Mouse (Mus musculus) lung, postnatal 0 days (tissue): ENCODE results near the gene Rrp9. TPM values are rescaled to one million over a fixed set of nuclear protein-coding genes. Genes with fewer than 3 reads are reported as not detected.

Source experiments
- ATAC-seq: fragments of 200-750 bp; cut with Nextera tagmentation; 2 replicates; pipeline ENCODE4 v1.8.0; 2017; ENCODE audit warnings: moderate library complexity
- DNase-seq: peaks from one replicate; pipeline ENCODE4 v3.0.0-alpha.2; 2016; ENCODE audit warnings: low spot score
- H3K27ac ChIP-seq: fragments of 300-500 bp; sonication (generic); 2 replicates; pipeline ENCODE4 v1.5.1; 2014; ENCODE audit warnings: antibody characterized with exemption, mild to moderate bottlenecking, low read length, mixed read lengths
- H3K27me3 ChIP-seq: fragments of 300-500 bp; sonication (generic); replicated peaks from 2 replicates; pipeline ENCODE4 v1.6.1; 2014; ENCODE audit warnings: low read length, mixed read lengths; ENCODE audit not compliant: insufficient read depth
- H3K36me3 ChIP-seq: fragments of 300-500 bp; sonication (generic); 2 replicates; pipeline ENCODE4 v1.6.1; 2014; ENCODE audit warnings: low read length, mixed read lengths; ENCODE audit not compliant: insufficient read depth
- H3K4me1 ChIP-seq: fragments of 300-500 bp; sonication (generic); 2 replicates; pipeline ENCODE4 v1.6.1; 2014; ENCODE audit warnings: antibody characterized with exemption, low read depth, low read length, mixed read lengths; ENCODE audit not compliant: insufficient read depth
- H3K4me2 ChIP-seq: fragments of 300-500 bp; sonication (generic); replicated peaks from 2 replicates; pipeline ENCODE4 v1.6.1; 2014; ENCODE audit warnings: low read depth, mild to moderate bottlenecking, low read length, moderate library complexity, mixed read lengths
- H3K4me3 ChIP-seq: fragments of 300-500 bp; sonication (generic); 2 replicates; pipeline ENCODE4 v1.5.1; 2014; ENCODE audit warnings: low read depth, low read length
- H3K9ac ChIP-seq: fragments of 300-500 bp; sonication (generic); replicated peaks from 2 replicates; pipeline ENCODE4 v1.6.1; 2014; ENCODE audit warnings: low read depth, mild to moderate bottlenecking
- H3K9me3 ChIP-seq: fragments of 300-500 bp; sonication (generic); 2 replicates; pipeline ENCODE4 v1.6.1; 2016; ENCODE audit warnings: low read length, mixed read lengths
- CTCF ChIP-seq: IDR thresholded peaks from 2 replicates; pipeline ENCODE4 v1.5.1; 2016; ENCODE audit warnings: antibody characterized with exemption, mild to moderate bottlenecking
- EP300 ChIP-seq: IDR thresholded peaks from 2 replicates; pipeline ENCODE4 v1.6.1; 2016; ENCODE audit warnings: antibody characterized with exemption, mild to moderate bottlenecking, control low read depth
- WGBS: fragments of 180-500 bp; shearing (Covaris S2); extraction: QIAGEN DNeasy Blood & Tissue Kit; methylation state at CpG from one replicate; pipeline ENCODE4 v1.1.7; 2014; 5-methylcytosine and 5-hydroxymethylcytosine counted together
- polyA plus RNA-seq: library from polyadenylated mRNA; unstranded; fragments of >200 nt; fragmentation: Nextera tagmentation; extraction: Ambion mirVana; gene quantifications from 2 replicates; pipeline ENCODE4 v1.2.1, GENCODE M21; 2015

Rrp9 gene
- polyA plus RNA-seq, 1 experiment from 2014 or later = 19.4 TPM

DNA sequence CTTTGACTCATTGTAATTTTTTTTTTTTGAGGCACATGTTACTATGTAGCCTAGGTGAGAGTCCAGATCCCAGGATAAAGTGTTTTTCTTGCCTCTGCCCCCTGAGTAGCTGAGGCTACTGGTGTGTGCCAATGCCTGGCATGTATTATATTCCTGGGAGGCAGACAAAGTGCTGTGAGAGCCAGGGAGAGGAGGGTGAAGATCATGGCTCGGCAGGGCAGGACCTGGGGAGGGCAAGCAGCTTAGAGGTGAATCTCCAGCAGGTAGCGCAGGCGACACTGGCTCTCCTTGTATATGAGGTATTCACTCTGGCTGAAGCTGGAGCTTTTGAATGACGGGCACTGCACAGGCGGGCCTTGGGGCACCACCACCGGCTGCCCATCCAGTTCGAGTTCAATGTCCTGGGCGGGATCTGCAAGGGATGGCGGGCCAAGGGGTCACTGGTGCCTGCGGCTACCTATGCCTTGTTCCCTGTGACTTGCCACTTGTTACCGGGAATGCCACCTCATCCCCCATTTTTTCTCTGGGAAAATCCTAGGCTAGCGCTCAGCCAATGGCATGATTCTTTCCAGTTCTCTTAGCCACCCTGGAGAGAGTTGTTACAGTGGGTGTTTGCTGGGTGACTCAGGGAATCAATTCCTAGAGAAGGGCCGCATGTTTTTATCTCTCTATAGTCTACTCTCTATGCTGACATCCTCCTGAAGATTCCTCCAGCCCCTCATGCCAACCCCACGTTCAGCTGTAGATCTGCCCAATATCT, 4.6 kb upstream of the Rrp9 start:
- WGBS = 70% methylated on average over 14 of the region's 14 CpGs
- H3K36me3 ChIP-seq = no peaks in the 10 kb centered on the region
- no peak for DNase-seq
- H3K4me3 ChIP-seq = no peak overlapping the region
- no peak for TF ChIP-seq CTCF
- no peak for TF ChIP-seq EP300
- no peaks in the 10 kb centered on the region for H3K9me3 ChIP-seq
- H3K4me1 ChIP-seq = peaks cover 19% of the 10 kb centered on the region
- H3K27ac ChIP-seq = no peak overlapping the region
- no peak for ATAC-seq
- H3K4me2 ChIP-seq = no peak overlapping the region
- no peaks in the 10 kb centered on the region for H3K27me3 ChIP-seq
- no peak overlapping the region for H3K9ac ChIP-seq

DNA sequence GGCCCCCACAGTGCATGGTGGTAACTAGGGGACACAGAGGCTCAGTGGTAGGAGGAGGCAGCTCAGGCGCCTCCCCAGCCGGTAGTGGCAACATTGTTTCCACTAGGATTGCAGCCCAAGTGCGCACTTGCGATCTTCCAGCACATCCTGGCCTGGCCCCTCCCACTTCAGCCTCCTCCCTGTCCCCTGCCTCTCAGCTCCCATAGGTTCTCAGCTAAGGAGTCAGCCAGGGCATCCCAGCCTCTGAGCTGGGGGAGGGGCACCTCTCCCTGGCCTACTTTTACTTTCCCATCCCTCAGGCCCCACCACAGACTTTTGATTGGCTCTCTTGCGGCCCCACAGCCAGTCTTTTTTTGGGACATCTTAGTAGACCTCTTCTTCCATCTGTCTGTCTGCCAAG, 3.9 kb upstream of the Rrp9 start:
- ATAC-seq = peak; percentile 18
- no peaks in the 10 kb centered on the region for H3K36me3 ChIP-seq
- peak overlapping the region; percentile 54; the same call in 1 of the 2 replicates for H3K27ac ChIP-seq
- H3K4me1 ChIP-seq = peaks cover 19% of the 10 kb centered on the region
- no peak overlapping the region for H3K4me2 ChIP-seq
- WGBS = 8% methylated on average over 5 of the region's 5 CpGs
- no peak overlapping the region for H3K9ac ChIP-seq
- DNase-seq = peak; percentile 80
- H3K27me3 ChIP-seq = no peaks in the 10 kb centered on the region
- TF ChIP-seq EP300 (no peak), CTCF (peak; percentile 9; the same call in 1 of the 2 replicates)
- H3K9me3 ChIP-seq = no peaks in the 10 kb centered on the region
- no peak overlapping the region for H3K4me3 ChIP-seq

DNA sequence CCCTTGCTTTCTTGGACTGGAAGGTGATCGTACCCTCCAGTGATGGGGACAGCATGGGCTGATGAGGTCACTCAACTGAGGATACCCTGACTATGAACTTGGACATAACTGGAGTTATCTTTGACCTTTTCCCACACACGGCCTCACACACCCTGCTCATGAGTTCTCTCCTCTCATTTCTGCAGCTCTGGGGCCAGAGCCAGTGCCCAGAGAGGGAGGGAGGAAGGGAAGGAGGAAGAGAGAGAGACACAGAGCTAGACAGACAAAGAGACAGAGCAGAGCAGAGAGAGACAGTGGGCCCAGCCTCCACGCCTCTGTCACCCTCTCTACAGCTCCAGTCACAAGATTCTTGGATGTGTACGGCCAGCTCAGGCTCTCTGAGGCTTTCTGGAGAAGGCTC, 3.4 kb upstream of the Rrp9 start:
- Histone ChIP-seq H3K27me3 (no peaks in the 10 kb centered on the region), H3K27ac (peak overlapping the region; percentile 54; the same call in 1 of the 2 replicates), H3K4me1 (peaks cover 20% of the 10 kb centered on the region), H3K4me3 (no peak overlapping the region), H3K9me3 (no peaks in the 10 kb centered on the region), H3K36me3 (no peaks in the 10 kb centered on the region), H3K4me2 (no peak overlapping the region), H3K9ac (no peak overlapping the region)
- 61% methylated on average over 4 of the region's 4 CpGs for WGBS
- DNase-seq (no peak), ATAC-seq (no peak)
- TF ChIP-seq CTCF (no peak), EP300 (no peak)

DNA sequence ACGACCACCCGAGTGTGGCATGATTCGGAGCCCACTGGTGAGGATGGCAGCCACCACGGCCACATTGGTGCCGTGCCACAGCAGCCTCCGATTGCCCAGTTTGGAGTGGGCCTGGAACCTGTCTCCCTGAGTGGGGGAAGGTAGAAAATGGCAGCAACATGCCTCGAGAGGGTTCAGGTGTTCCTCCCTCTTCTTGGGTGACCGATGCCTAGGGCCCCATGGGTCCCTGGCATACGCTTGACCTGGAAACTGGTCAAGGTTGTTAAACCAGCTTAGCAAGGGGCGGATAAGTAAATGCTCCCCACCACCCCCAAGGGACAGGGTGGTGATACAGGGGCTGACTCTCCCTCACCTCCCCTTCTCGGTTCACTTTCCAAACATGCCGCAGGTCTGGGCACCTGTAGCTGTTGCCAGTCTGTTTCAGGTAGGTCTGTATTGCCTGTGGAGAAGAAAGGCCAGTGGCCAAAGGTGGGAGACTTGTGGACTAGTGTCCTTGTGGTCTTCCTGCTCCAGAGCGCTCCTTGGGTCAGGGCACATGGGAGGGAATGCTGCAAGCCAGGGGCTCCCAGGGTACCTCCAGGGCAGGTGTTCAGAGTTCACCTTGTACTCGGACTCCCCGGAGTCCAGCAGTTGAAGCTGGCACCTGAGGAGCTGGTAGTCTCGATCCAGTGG, 2.5 kb upstream of the Rrp9 start:
- ATAC-seq (no peak), DNase-seq (no peak)
- no peak overlapping the region for H3K27ac ChIP-seq
- H3K36me3 ChIP-seq = no peaks in the 10 kb centered on the region
- 82% methylated on average over 16 of the region's 16 CpGs for WGBS
- H3K9me3 ChIP-seq = no peaks in the 10 kb centered on the region
- H3K4me2 ChIP-seq = no peak overlapping the region
- H3K27me3 ChIP-seq = no peaks in the 10 kb centered on the region
- H3K9ac ChIP-seq = no peak overlapping the region
- no peak overlapping the region for H3K4me3 ChIP-seq
- peaks cover 28% of the 10 kb centered on the region for H3K4me1 ChIP-seq
- TF ChIP-seq EP300 (no peak), CTCF (no peak)

DNA sequence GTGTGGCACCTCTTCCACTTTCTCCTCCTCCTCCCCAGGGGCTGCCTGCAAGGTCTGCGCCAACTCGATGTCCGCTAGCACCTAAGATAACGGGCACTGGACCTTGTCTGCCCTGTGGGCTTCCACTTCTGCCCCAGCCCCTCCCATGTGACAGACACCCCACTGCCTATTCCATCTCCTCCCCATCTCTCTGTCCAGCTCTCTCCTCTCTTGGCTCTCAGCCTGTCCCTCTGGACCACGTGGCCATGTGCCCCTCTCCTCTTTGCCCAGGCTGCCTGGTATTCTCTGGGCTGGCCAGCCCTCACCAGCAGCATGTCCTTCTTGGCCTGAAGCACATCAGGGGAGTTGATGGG, 2.0 kb upstream of the Rrp9 start:
- ATAC-seq (no peak), DNase-seq (no peak)
- Histone ChIP-seq H3K4me2 (no peak overlapping the region), H3K4me1 (peaks cover 28% of the 10 kb centered on the region), H3K27ac (no peak overlapping the region), H3K9me3 (no peaks in the 10 kb centered on the region), H3K36me3 (no peaks in the 10 kb centered on the region), H3K27me3 (no peaks in the 10 kb centered on the region), H3K9ac (no peak overlapping the region), H3K4me3 (no peak overlapping the region)
- TF ChIP-seq EP300 = no peak
- TF ChIP-seq CTCF = no peak
- 74% methylated on average over 5 of the region's 5 CpGs for WGBS

DNA sequence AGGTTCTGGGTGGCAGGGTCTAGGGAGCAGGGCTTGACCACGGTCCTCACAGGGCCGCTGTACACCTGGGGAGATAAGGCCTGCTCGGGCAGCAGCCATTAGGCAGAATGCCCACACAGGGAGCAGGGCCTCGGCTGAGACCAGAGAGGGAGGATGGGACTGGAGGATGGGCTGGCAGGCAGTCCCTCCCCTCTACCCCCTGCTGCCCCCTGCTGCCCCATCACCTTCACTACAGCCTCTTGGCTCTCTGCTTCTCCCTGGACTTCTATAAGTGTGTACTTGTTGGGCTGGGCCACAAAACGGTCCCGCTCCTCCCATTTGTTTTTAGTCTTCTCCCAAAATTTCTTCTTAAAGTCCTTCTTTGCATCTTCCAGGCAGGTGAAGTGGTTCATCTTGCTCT, 1.3 kb upstream of the Rrp9 start:
- H3K4me1 ChIP-seq = peaks cover 28% of the 10 kb centered on the region
- H3K4me2 ChIP-seq = peak overlapping the region; percentile 40; the same call in 1 of the 2 replicates
- TF ChIP-seq CTCF (peak; percentile 84), EP300 (no peak)
- H3K4me3 ChIP-seq = no peak overlapping the region
- no peaks in the 10 kb centered on the region for H3K9me3 ChIP-seq
- DNase-seq (peak; percentile 89), ATAC-seq (no peak)
- H3K27me3 ChIP-seq = no peaks in the 10 kb centered on the region
- 12% methylated on average over 4 of the region's 6 CpGs for WGBS
- no peak overlapping the region for H3K9ac ChIP-seq
- H3K36me3 ChIP-seq = no peaks in the 10 kb centered on the region
- H3K27ac ChIP-seq = no peak overlapping the region
